Mouse (Mus musculus) cerebellum, adult 2 months (tissue): ENCODE results near the gene Kazn. TPM values are rescaled to one million over a fixed set of nuclear protein-coding genes. Genes with fewer than 3 reads are reported as not detected.
A peak's percentile ranks its signal among the peaks of the same experiment; 100 is the strongest.

ENCODE experiments used
- DNase-seq, 2 experiments: peaks; one replicate each; pipeline ENCODE4 v3.0.0; 2021
- H3K27ac ChIP-seq: fragments of 200-500 bp; 2 replicates; pipeline ENCODE4 v1.5.1; 2012; ENCODE audit warnings: low read length, control low read depth, inconsistent platforms; ENCODE audit not compliant: insufficient read depth
- H3K27me3 ChIP-seq: fragments of 200-500 bp; 2 replicates; pipeline ENCODE4 v1.6.1; 2012; ENCODE audit warnings: inconsistent platforms, mild to moderate bottlenecking, low read length, moderate library complexity; ENCODE audit not compliant: control insufficient read depth, insufficient read depth
- H3K4me1 ChIP-seq: fragments of 200-500 bp; 2 replicates; pipeline ENCODE4 v1.6.1; 2011; ENCODE audit warnings: low read length; ENCODE audit not compliant: control insufficient read depth, insufficient read depth
- H3K4me3 ChIP-seq: fragments of 200-500 bp; replicated peaks from 2 replicates; pipeline ENCODE3; 2011; ENCODE audit warnings: mild to moderate bottlenecking, low read depth, low read length, control low read depth; ENCODE audit not compliant: insufficient read depth
- CTCF ChIP-seq: fragments of 200-500 bp; IDR thresholded peaks from 2 replicates; pipeline ENCODE4 v1.5.1; 2011; ENCODE audit warnings: low read depth, mild to moderate bottlenecking, control low read depth, low read length, moderate library complexity, borderline replicate concordance; ENCODE audit not compliant: insufficient read depth
- POLR2A ChIP-seq: fragments of 200-500 bp; IDR thresholded peaks from 2 replicates; pipeline ENCODE4 v1.6.1; 2011; ENCODE audit warnings: low read length, control low read depth, borderline replicate concordance; ENCODE audit not compliant: insufficient read depth
- WGBS: fragments of 180-500 bp; shearing (Covaris S2); methylation state at CpG from one replicate; pipeline ENCODE4 v1.1.7; 2018; 5-methylcytosine and 5-hydroxymethylcytosine counted together
- polyA plus RNA-seq: library from polyadenylated mRNA; depleted of rRNA; stranded (reverse); fragments of >200 nt; gene quantifications from 2 replicates; pipeline ENCODE4 v1.2.3, GENCODE M21; 2012

The Kazn gene
- polyA plus RNA-seq, 1 experiment, result 75.7 TPM

GRCm38 (mm10) chr4:142242164-142242563, 3.0 kb upstream of the Kazn start:
- no peak overlapping the region for H3K27ac ChIP-seq
- H3K27me3 ChIP-seq, result no peaks in the 10 kb centered on the region
- DNase-seq, result no peak
- no peak overlapping the region for H3K4me3 ChIP-seq
- WGBS, result 90% methylated on average over 4 of the region's 4 CpGs
- TF ChIP-seq CTCF (no peak), POLR2A (no peak)
- H3K4me1 ChIP-seq, result peaks cover 9% of the 10 kb centered on the region

- no peak for DNase-seq
- TF ChIP-seq POLR2A, result no peak
- TF ChIP-seq CTCF, result no peak
- Histone ChIP-seq H3K4me3 (no peak overlapping the region), H3K27me3 (no peaks in the 10 kb centered on the region), H3K27ac (no peak overlapping the region), H3K4me1 (peaks cover 11% of the 10 kb centered on the region; the same call in 1 of the 2 replicates)
- WGBS, result 82% methylated on average over 5 of the region's 5 CpGs
Observed at GRCm38 (mm10) chr4:142240874-142241273, 1.7 kb upstream of the Kazn start.

GRCm38 (mm10) chr4:142238486-142239239, 538 bp downstream of the Kazn start:
- Histone ChIP-seq H3K27me3 (no peaks in the 10 kb centered on the region), H3K4me3 (peak overlapping the region; percentile 52), H3K4me1 (peaks cover 11% of the 10 kb centered on the region; the same call in 1 of the 2 replicates), H3K27ac (no peak overlapping the region)
- DNase-seq, result peak; percentile 74 to 75
- no peak for TF ChIP-seq POLR2A
- peak; percentile 32; the same call in 1 of the 2 replicates for TF ChIP-seq CTCF
- under 1% methylated on average over 69 of the region's 69 CpGs for WGBS

GRCm38 (mm10) chr4:142238041-142238440, 1.2 kb downstream of the Kazn start:
- TF ChIP-seq POLR2A (no peak), CTCF (no peak)
- no peak overlapping the region for H3K27ac ChIP-seq

GRCm38 (mm10) chr4:142236681-142237080, 2.5 kb downstream of the Kazn start:
- no peak overlapping the region for H3K27ac ChIP-seq
- no peak for TF ChIP-seq CTCF
- no peak for TF ChIP-seq POLR2A
- H3K27me3 ChIP-seq, result no peaks in the 10 kb centered on the region
- H3K4me3 ChIP-seq, result no peak overlapping the region
- DNase-seq, result no peak
- peaks cover 22% of the 10 kb centered on the region for H3K4me1 ChIP-seq
- 93% methylated on average over 4 of the region's 4 CpGs for WGBS

More at GRCm38 (mm10) chr4:142238041-142238440, 1.2 kb downstream of the Kazn start:
- Histone ChIP-seq H3K27me3 (no peaks in the 10 kb centered on the region), H3K4me1 (peaks cover 11% of the 10 kb centered on the region; the same call in 1 of the 2 replicates), H3K4me3 (peak overlapping the region; percentile 52)
- no peak for DNase-seq
- WGBS, result 48% methylated on average over 14 of the region's 14 CpGs

DNA sequence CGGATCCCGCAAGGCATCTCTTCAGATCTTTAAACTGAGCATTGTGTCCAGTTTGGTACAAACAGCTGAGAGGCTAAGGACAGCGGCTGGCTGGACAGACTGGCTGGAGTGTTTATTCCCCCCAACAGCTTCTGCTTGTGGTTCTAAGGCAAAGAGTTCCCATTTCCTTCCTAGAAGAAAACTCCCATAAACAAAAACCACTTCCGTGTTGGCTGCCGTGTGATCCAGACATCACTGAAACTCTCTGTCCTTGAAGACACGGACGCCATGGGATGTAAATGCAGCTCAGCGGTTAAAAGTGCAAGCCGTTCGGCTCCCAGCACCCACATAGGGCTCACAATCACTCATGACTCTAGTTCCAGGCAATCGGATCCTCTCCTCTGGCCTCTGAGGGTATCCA, 3.8 kb downstream of the Kazn start:
- DNase-seq, result no peak
- H3K4me1 ChIP-seq, result peaks cover 27% of the 10 kb centered on the region
- TF ChIP-seq CTCF (no peak), POLR2A (no peak)
- no peak overlapping the region for H3K4me3 ChIP-seq
- no peaks in the 10 kb centered on the region for H3K27me3 ChIP-seq
- no peak overlapping the region for H3K27ac ChIP-seq
- 92% methylated on average over 11 of the region's 11 CpGs for WGBS

DNA sequence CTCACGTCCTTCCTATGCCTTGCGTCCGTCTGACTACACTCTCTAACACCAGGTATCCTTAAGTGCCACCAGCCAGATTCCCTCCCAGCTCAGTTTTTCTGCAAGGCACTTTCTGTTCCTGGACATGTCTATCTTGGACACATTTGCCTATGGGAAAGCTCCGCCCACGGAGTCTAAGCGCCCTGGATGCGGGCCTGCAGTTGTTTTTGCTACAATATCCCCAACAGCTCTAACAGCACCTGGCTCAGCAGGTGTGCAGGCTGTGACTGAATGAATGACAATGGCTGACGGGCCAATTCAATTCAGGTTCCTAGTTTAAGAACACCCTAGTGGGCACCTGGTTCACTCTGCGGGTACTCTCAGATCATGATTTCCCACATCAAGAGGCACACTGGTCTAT, 4.4 kb downstream of the Kazn start:
- Histone ChIP-seq H3K4me1 (peaks cover 27% of the 10 kb centered on the region), H3K27ac (no peak overlapping the region), H3K4me3 (no peak overlapping the region), H3K27me3 (no peaks in the 10 kb centered on the region)
- no peak for TF ChIP-seq POLR2A
- no peak for TF ChIP-seq CTCF
- 90% methylated on average over 9 of the region's 9 CpGs for whole genome bisulfite sequencing
- DNase-seq, result no peak
